Mouse (Mus musculus): ENCODE measurements around the gene Klrk1.
"Not testable (repeated sequence)": the region's sequence is repeated elsewhere in the genome, so short reads cannot be mapped to it uniquely, and the experiment has no call there.

Klrk1 gene

DNA sequence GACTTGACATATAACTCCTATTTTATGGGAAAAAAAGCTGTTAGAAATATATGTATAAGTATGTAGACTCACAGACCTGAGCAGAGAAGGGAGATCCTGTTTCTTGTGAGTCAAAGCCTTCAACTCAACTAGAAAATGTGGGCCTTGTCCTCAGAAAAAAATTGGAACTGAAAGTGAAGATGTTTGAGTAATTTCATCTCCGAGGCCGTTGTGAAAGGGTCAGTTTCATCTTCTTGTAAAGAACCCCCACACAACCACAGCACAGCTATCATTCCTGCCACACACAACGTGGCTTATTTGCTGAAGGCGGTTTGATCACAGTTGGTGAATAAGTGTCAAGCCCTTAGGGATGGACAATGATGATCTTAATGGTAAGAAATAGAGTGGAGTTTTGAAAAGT lies at the start of gene Klrk1:
TSS of gene Klrk1 (minus strand) at position 130 of the 400 bp plus-strand sequence.
- no peak for DNase-seq (ENCODE audit: low spot score in 2 of 2)

DNA sequence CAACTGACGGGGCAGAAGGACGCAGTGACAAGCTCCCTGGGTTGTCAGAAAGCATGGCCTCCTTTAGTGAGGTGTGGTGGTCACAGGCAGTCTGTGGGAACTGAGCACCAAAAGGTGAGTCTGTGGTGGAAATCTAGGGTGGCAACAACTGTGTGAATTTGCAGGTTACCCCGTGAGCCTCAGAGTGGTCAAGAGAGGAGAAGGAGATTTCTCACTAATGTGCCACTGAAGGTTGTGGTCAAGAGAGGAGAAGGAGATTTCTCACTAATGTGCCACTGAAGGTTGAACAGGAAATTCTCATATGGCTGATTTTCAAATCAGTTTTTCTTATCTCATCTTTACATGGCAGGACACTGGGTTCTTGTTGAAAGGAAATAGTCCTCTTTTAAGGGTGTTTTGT lies 37.6 kb upstream of the Klrk1 start:
- not testable (repeated sequence) for DNase-seq (ENCODE audit: low spot score in 2 of 2)

DNA sequence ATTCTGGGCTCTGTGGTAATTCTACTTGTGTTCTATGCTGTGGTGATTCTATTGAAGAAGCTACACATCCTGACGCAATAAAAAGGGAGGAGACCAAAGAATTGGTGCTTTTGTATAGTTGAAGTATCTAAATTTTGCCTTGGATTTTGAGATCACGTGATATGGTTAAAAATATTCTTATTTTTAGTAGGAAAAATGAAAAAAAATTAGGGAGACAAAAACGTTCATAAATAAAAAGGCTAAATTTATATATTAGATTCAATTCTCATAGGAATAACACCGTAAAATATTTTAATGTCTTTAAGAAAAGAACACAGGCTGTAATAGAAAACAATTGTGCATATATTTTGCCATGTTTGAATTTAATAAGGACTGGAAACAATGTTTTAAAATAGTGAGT lies 36.9 kb upstream of the Klrk1 start, which contains the start of gene Klrc2:
TSS of gene Klrc2 (minus strand) at position 101 of the 400 bp plus-strand sequence.
- DNase-seq (ENCODE audit: low spot score in 2 of 2), result not testable (repeated sequence)

- not testable (repeated sequence) for DNase-seq (ENCODE audit: low spot score in 2 of 2)
Observed at GRCm38 (mm10) chr6:129644054-129644453, 20.4 kb upstream of the Klrk1 start.

- DNase-seq (ENCODE audit: low spot score in 2 of 2), result not testable (repeated sequence)
Observed at GRCm38 (mm10) chr6:129643237-129643636, 19.6 kb upstream of the Klrk1 start, which contains the start of gene Klrc3. TSS of gene Klrc3 (minus strand) at chr6:129643337.

DNA sequence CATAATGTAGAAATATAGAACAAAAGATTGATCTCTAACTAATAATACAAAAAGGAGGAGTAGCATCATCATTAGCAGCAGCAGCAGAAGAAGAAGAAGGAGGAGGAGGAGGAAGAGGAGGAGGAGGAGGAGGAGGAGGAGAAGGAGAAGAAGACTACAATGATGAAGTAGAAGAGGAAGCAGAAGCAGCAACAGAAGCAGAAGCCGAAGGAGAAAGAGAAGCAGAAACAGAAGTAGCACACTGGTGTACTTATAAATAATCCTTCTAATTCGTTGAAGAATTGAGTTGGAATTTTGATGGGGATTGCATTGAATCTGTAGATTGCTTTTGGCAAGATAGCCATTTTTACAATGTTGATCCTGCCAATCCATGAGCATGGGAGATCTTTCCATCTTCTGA lies 7.4 kb upstream of the Klrk1 start:
- not testable (repeated sequence) for DNase-seq (ENCODE audit: low spot score in 2 of 2)

- DNase-seq (ENCODE audit: low spot score in 2 of 2), result no peak
Observed at GRCm38 (mm10) chr6:129608372-129608771, 15.3 kb downstream of the Klrk1 start.

GRCm38 (mm10) chr6:129591508-129591907 lies 32.2 kb downstream of the Klrk1 start, which contains the start of gene Klrd1:
TSS of gene Klrd1 (plus strand) at chr6:129591782.
- DNase-seq (ENCODE audit: low spot score in 2 of 2), result no peak

GRCm38 (mm10) chr6:129583014-129583413 lies 40.6 kb downstream of the Klrk1 start:
- no peak for DNase-seq (ENCODE audit: low spot score in 2 of 2)

DNA sequence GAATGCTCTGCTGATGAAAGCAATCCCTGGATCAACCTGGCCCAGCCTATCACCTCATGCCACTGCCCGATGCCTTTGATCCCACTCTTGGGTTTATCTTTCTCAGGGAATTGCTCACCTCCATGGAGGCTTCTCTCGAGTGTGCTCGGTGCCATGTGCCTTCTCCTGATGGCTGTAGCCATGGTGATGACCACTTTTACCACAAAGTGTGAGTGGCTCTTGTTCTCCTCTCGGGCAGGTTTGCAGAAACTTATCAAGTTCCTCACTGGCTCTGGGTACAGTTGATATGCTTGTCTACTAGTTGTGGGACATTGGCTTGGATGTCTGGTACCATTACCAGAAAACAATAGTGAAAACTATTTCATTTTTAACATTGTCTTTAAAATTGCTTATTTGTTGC lies 41.8 kb downstream of the Klrk1 start:
- DNase-seq (ENCODE audit: low spot score in 2 of 2), result no peak

DNA sequence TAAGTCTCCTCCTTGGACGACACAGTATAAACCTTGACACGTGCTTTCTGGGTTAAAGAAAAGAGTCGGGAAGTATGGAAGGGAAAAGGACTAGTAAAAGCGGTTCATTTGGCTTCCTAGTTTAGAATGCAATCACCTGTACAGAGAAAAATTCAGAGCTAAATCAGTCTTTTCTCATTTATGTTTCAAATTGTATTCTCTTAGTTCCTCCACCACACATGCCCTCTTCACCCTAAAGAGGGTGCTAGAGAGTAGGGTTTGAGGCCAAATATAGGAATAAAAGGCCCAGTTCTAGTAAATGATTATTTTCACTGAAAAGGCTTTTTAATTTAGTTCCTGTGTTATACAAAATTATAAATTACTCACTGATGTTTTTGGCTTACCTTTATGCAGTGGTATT lies 42.4 kb downstream of the Klrk1 start:
- no peak for DNase-seq (ENCODE audit: low spot score in 2 of 2)

DNA sequence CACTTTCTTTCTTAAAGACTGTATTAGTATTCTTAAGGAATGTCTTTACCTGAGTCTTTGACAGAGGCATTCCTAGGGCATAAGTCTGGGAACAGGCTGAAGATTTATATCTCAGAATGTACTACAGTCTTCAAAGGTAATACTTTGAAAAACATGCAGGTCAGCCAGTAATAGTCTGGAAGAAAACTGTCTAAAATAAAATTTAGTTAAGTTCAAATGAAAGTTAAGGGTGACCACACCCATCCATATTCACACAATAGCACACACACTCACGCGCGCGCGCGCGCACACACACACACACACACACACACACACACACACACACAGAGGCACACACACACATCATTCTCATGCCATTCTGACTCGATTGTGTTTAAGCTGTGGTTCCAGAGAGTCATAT lies 46.1 kb downstream of the Klrk1 start, which contains the start of gene Klre1:
TSS of gene Klre1 (plus strand) at position 301 of the 400 bp plus-strand sequence.
- DNase-seq (ENCODE audit: low spot score in 2 of 2), result no peak

DNA sequence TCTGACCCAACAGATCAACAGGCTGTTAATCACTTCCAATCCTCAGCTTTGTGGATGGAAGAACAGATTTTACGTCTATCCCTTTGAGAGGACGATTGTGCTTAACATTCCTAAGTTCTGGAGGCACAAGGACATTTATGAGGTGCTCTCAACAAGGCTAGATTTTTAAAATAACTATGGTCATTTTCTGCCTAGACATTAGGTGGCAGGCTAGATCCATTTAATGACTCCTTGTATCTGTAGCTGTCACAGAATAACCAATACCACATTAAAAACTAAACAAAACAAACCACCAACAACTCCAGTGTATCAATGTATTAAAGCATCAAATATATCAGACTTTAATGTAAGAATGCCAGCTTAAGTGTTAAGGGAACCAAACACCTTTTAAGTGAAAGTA lies 48.3 kb downstream of the Klrk1 start:
- DNase-seq (ENCODE audit: low spot score in 2 of 2), result no peak

DNA sequence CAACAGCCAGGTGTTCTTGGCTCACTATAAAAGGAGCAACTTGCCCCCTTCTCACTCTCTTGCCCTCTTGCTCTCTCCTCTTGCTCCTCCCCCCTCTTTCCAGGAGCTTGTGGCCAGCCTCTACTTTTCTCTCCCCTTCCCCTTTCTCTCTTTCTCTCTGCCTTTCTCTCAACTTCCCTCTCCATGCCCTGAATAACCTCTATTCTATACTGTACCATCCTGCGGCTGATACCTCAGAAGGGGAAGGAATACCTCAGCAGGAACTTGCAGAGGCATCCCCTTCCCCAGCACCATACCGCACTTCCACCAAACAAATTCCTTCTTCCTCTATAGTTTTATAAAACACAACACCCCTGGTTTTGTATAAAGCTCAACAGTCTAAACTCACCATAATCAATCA lies 58.4 kb downstream of the Klrk1 start:
- DNase-seq (ENCODE audit: low spot score in 2 of 2), result no peak
